Mouse (Mus musculus) layer of hippocampus, adult 8-10 months (tissue): ENCODE measurements around the gene Gm44805. TPM values are rescaled to one million over a fixed set of nuclear protein-coding genes. Genes with fewer than 3 reads are reported as not detected.
"Not testable (repeated sequence)": the region's sequence is repeated elsewhere in the genome, so short reads cannot be mapped to it uniquely, and the experiment has no call there.

ENCODE experiments used
- DNase-seq, 2 experiments: peaks; one replicate each; pipeline ENCODE4 v3.0.0; 2022; ENCODE audit warnings: low spot score in 2 of 2
- total RNA-seq, 4 experiments: library from RNA; stranded (reverse); gene quantifications; 2 replicates each; pipeline ENCODE4 v1.2.4; 2022

Gene Gm44805
- total RNA-seq, 4 experiments from 2014 or later: not detected

- no peak for DNase-seq
Measured at GRCm38 (mm10) chr7:19699827-19700148, 18.6 kb upstream of the Gm44805 start.

GRCm38 (mm10) chr7:19698907-19699826, 17.9 kb upstream of the Gm44805 start, which contains the start of gene Apoe:
Gene Apoe, minus strand, starts transcription at chr7:19699188.
- DNase-seq: peak; percentile 72 to 82

DNA sequence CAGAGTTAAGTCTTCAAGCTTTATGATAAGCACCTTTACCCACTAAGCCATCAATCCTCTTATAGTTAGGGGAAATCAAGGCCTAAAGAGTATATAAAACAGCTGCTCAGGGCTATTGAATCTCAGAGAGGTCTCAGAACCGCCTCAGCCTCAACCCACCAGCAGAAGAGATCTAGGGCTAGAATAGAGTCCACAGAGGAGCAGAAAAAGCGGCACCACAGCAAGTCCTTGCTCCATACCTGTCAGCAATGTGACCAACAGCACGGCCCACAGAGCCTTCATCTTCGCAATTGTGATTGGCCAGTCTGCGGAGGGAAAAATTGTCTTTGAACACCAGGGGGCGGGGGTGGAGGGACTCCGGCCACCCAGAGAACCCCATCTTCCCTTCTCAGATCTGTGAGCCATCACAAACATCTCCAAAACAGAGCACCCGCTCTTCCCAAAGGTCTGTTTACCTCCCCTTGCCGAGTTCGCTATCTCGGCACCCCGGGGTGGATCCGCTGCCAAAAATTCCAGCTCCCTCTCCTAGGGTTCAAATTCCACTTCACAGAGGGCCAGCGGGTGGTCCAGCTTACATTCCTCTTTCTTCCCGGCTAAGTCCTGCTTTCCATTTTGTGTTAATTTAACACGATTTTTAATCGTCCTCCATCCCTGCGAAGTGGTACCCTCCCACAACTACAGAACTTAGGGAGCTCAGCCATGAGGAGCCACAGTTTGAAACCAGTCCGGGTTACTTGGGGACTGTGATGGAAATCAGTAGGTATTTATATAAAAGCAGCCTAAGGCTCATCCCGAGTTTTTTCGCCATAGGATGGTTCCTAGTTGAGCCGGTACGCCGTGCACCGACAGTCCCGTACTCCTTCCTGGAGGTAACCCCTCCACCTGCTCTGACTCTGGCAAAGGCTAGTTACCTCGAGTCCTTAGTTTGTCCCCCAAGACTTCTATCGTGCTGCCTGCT, 17.0 kb upstream of the Gm44805 start:
- no peak for DNase-seq

GRCm38 (mm10) chr7:19696336-19696873, 15.2 kb upstream of the Gm44805 start:
- no peak for DNase-seq

DNA sequence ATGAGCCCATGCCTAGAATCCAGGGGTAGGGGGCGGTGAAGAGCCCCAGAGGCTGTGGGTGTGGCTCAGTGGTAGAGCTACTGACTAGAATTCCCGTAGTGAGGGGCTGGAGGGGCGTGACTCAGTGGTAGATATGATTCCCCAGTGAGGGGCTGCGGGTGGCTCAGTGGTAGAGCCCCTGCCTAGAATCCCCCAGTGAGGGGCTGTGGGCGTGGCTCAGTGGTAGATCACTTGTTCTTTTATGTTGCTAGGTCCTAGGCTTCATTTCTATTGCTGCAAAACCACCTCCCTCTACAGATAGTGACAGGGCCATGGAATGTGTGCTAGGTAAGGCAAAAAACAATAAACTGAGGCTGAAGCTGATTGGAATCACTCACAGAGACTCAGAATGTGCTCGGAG, 14.7 kb upstream of the Gm44805 start:
- no peak for DNase-seq

DNA sequence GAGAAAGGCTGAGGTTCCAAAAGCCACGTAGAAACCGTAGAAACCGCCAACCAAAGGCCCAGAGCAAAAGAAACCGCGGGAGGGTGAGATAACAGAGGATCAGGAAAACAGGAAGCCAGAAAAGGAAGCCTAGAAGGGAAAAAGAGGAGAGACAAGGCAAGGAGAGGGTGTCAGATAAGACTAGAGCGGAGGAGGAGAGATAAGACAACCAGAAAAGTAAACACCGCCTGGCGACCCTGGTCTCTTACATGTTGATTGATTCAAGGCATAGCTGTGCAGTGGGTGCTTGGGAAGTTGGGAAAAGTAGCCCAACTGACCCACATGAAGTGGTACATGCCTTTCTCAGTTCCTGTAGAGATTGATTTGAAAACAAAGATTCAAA, 14.0 kb upstream of the Gm44805 start:
- DNase-seq: no peak

- no peak for DNase-seq
Measured at GRCm38 (mm10) chr7:19694336-19695212, 13.4 kb upstream of the Gm44805 start.

DNA sequence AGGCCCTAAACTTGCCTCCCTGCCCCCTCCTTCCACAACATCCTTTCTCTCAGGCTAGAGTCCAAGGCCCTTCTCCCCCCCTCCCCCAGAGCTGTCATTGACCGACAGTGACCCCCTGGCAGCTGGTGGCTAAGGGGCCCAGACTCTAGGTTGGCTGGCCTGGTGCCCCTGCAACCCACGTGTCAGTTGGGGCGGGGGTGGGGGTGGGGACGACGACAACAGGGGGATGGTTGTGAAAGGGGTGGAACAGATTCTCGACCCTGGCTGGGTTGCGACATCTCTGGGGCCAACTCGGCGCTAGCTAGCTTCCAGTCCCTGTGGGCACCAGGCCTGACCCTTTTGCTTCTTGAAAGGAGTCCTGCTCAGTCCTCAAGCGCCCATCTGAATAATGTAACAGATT, 12.2 kb upstream of the Gm44805 start:
- DNase-seq: peak; percentile 60 to 77

DNA sequence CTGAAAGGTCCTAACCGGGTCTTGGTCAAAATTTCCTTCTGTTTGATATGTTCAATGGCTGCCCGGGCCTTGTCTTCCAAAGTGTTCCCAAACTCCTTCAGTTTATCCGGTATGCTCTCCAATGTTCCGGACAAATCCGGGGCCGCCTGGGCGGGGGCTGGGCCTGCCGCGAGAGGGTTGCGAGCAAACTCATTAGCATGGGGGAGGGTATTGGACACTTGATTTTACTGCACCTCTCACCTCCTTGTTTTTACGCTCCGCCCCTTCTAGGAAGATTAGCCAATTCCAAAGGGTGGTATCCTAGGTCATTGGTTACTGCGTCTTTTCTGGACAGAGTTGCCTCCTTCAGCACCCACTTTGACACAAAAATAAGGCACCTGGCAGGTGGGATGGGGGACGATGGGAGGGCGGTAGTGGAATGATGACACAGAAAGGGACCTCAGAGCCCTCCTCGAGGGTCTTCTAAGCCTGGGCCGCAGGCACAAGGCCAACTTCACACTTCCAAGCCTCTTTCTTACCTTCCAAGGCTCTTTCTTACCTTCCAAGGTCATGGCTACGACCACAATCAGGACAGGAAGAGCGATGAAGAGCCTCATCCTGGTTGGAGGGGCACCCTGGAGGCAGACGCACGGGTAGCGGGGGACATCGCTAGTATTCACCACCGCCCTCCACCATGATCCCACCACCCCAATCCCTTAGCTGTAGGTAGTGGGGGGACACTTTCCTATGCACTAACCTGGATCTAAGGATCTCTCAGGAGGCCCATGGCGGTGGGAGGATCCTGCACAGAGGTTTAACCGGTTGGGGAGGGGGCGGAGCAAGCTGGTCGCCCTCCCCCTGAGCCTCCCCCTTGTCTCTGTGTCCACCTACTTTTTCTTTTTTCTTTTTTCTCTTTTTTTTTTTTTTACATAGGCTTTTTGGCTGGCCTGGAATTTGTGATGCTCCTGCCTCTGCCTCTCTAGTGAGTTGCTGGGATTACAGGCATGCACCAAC, 10.9 kb upstream of the Gm44805 start, which contains the start of gene Apoc1:
Apoc1 (minus strand) TSS at position 788 of the 993 bp plus-strand sequence.
- DNase-seq: no peak

- no peak for DNase-seq
Measured at GRCm38 (mm10) chr7:19691434-19691833, 10.2 kb upstream of the Gm44805 start.

DNA sequence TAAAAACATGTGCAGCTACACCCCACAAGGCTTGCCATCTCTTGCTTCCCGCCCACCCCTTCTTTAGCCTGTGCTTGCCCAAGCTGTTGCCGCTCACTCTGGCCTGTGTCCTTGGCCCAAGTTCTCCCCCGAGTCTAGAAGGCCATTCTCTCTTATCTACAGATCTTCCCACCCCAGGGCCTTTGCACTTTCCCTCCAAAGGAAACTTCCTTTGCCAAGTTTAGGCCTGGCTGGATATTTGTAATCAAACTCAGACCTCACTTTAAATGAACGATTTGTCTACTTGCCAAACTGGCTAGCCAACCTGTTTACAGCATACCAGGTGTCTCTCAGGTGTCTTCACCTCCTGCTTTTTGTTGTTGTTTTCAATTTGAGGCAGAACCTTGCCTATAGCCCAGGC, 9.6 kb upstream of the Gm44805 start:
- no peak for DNase-seq

GRCm38 (mm10) chr7:19688611-19689010, 7.4 kb upstream of the Gm44805 start:
- no peak for DNase-seq

DNA sequence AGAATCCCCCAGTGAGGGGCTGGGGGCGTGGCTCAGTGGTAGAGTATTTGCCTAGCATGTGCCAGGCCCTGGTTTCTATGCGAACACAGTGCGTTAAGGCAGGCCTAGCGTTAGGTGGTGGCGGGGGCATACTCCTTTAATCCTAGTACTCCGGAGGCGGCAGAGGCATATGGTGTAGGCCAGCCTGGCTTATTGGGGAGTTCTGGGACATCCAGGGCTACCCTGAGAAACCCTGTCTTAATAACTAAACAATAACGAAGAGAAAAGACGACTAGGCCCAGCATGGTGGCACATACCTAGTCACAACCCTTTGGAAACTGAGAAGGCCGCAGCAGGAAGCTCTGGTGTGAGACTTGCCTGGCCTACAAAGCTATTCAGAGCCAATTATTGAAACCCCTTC, 6.9 kb upstream of the Gm44805 start:
- no peak for DNase-seq

GRCm38 (mm10) chr7:19686927-19687583, 5.8 kb upstream of the Gm44805 start:
- not testable (repeated sequence) for DNase-seq

GRCm38 (mm10) chr7:19686521-19686920, 5.3 kb upstream of the Gm44805 start:
- no peak for DNase-seq

GRCm38 (mm10) chr7:19685374-19685773, 4.2 kb upstream of the Gm44805 start:
- no peak for DNase-seq

- DNase-seq: no peak
Measured at GRCm38 (mm10) chr7:19683771-19684201, 2.6 kb upstream of the Gm44805 start.

GRCm38 (mm10) chr7:19682979-19683378, 1.8 kb upstream of the Gm44805 start:
- no peak for DNase-seq

DNA sequence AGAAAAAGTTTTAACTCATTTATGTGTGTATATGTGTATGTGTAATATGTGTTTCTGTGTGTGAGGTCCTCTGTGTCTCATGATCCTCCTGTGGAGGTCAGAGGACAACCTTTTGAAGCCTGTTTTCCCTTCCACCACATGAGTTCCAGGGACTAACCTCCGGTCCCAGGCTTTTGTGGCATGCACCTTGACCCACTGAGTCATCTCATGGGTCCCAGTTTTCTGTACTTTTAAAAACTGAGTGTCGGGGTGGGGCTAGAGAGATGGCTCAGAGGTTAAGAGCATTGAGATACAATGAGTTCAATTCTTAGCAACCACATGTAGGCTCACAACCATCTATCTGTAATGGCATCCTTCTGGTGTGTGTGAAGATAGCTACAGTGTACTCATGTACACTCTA, 521 bp downstream of the Gm44805 start:
- DNase-seq: no peak
